Mouse (Mus musculus) urinary bladder, postnatal 36 days (tissue): ENCODE measurements around the gene Sptbn1.

Source experiments
- DNase-seq, 2 experiments: peaks; one replicate each; pipeline ENCODE4 v3.0.0; 2022; ENCODE audit warnings: low spot score in 2 of 2, mixed read lengths in 1 of 2

The Sptbn1 gene

GRCm38 (mm10) chr11:30171586-30172178 is 96.3 kb downstream of the Sptbn1 start:
- no peak for DNase-seq

DNA sequence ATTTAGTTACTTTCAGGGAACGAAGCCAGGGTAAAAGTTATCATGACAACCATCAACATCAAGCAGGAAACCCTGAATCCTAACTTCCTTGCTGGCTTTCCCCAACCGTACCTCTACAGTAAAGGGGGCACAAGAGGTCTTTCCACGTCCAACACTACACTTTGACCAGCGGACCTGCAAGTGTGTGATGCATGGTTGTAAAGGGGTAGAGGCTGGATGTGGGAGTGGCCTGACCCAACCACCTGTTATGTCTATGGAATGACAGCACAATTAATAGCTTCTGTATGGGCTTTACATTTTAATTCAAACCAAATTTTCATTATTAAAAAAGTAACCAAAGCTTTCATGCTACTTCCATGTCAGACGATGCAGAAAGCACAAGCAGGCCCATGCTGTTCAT is 96.8 kb downstream of the Sptbn1 start:
- DNase-seq = no peak

DNA sequence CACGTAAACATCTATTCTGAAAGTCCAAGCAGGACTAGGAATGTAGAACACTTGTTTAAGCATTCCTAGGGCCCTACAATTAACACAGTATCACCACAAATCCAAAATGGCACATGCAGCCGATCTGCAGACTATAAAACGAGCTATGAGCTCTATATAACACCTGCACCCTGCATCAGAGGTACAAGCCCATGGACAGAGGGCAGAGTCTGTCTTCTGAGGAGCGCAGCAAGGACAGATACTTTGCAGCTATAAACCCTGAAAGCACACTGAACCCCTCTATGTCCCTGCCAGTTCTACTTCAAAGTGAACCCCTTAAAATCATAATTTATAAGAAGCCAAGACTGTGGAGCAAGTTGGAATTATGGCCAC is 101.4 kb downstream of the Sptbn1 start:
- DNase-seq = no peak

GRCm38 (mm10) chr11:30165861-30166550 is 102.0 kb downstream of the Sptbn1 start:
- no peak for DNase-seq

GRCm38 (mm10) chr11:30164515-30165214 is 103.3 kb downstream of the Sptbn1 start:
- DNase-seq = no peak

- no peak for DNase-seq
These were observed 104.1 kb downstream of the Sptbn1 start for GRCm38 (mm10) chr11:30163870-30164269.

DNA sequence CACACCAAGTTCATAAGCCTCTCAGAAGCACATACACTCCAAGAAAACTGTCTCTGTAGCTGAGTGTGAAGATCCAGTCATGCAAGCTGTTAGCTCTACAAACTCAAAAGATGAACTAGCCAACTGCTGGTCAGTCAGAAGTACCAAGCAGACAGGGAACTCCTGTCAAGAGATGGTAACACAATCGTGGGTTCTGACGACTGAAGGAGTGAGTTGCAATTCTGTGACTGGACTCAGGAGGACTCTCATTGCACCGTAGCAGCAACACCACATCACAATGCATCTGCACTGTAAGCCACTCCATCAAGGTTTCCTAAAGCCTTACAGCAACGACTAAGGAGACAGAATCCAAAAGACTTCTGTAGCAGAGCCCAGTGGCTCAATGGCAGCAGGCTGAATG is 104.9 kb downstream of the Sptbn1 start:
- DNase-seq = no peak

GRCm38 (mm10) chr11:30161744-30162143 is 106.2 kb downstream of the Sptbn1 start:
- DNase-seq = no peak

DNA sequence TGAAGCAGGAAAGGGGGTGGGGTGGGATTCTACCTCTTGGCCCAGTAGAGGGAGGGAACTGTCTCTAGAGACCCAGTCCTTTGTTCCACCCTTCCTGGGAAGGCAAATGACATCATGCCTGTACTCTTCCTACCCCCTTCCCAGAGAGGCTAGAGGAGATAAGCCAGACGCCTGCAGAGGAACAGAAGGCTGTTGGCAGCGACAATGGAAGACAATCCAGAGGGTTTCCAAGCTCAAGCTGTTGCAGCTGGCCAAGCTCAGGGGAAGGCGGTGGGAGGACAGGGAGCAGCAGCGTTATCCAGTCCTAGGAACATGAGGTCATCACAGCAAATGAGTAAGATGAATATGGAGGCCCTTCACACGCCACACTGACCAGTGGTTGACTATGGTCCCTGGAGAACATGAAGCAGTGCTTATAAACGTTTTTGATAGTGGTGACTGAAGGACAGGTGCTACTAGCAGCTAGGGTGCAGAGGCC is 106.8 kb downstream of the Sptbn1 start:
- DNase-seq = peak; percentile 58 to 77

DNA sequence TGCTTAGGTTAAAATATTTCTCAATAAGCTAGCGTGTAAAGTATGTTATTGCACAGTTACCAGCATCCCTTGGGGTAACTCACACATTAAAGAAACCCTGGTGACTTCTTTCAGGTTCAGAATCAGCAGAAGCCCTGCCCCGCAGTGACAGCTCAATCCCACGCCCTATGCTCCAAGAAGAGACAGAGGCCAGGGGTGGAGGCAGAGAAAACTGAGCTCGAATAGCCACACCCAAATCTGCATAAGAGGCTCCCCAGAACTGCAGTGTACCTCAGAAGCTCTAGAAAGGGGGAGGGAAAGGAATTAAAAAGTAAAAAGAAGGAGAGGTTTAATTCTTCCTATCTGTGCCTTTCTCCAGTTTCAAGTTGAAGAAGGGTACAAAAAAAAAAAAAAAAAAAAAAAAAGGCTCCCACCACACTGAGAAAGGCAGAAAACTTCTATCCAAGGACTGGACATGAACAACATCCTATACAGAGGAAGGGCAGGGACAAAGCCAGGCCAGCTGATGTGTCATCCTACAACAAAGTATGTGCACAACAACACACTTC is 107.3 kb downstream of the Sptbn1 start:
- DNase-seq = no peak

GRCm38 (mm10) chr11:30159545-30160255 is 108.3 kb downstream of the Sptbn1 start:
- no peak for DNase-seq

DNA sequence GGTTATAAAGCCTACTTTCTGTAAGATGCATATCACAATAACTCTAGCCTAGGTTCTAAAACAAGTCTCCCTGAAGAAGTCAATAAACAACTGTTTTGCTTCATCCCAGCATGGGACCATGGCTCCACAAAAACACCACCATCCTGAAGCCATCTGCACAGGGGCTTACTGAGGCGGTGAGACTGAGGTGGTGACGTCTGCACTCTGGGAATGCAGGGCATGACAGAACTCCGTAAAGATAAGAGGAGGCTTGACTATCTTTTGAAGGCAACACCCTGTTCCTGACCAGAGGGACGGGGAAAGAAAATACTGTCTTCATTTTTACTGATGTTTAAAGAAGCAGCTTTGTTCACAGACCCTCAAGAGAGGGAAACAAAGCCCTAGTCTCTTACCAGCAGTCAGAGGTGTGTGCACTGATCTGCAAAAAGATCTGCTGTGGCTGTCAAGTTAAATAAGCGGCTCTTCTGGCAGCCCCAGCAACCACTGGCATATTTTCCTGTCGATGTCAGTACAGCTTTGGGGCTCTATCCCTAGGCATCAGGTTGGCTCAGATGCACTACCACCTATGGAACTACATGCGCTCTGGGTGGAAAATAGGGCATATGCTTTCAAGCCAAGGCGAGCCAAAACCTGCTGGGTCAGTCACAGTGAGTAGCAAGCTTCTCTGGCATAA is 109.8 kb downstream of the Sptbn1 start:
- no peak for DNase-seq

DNA sequence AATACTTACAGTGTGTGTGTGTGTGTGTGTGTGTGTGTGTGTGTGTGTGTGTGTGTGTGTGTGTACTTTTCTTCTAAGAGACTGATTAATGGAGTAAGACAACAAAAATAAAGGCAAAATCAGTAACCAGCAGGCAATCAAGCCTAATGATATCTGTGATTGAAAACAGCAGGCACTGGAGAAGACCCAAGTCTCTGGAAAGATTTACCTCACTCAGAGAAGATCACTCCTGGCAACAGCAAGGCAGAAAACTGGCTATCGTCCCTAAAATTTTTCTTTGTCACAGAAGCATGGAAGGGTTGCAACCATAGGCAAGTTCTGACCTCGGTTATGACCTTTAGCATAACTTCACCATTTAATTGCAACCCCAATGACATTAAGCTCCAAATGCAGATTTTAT is 112.1 kb downstream of the Sptbn1 start:
- no peak for DNase-seq

DNA sequence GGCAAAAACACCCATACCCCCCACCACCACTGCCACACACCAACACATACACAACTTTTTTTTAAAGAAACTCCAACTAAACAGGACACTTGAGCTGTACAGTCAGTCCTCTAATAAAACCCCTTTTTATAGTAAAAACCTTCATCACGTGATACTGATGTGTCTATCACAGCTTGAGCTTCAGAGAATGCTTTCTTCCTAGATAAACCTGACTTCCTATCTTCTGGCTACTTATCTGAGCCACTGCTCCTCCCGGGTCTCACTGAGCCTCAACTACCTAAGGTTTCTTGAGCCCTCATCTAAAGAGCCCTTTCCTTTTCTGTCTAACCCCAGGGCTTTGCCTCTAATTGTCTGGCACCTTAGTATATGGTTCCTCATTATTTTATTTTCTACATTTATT is 113.0 kb downstream of the Sptbn1 start:
- DNase-seq = no peak

- no peak for DNase-seq
These were observed 119.1 kb downstream of the Sptbn1 start for GRCm38 (mm10) chr11:30148888-30149287.

- no peak for DNase-seq
These were observed 119.6 kb downstream of the Sptbn1 start for GRCm38 (mm10) chr11:30148378-30148777.

DNA sequence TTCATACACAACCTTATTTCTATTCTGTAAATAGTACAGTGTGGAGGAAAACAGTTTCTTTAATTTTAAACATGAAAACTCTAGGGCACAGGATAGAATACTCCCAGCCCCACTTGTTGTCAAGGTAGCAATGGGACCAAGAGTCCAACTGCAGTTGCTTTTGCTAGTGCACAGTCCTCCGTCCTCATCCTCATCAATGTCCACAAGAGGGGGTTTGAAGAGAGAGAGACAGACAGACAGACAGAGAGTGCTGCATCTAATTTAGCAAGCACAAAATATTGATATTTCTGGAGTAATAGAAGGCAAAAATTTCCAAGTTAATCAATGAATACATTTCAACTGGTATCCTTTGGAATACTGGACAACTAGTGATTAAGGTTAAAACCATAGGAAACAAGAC is 120.1 kb downstream of the Sptbn1 start:
- DNase-seq = no peak

DNA sequence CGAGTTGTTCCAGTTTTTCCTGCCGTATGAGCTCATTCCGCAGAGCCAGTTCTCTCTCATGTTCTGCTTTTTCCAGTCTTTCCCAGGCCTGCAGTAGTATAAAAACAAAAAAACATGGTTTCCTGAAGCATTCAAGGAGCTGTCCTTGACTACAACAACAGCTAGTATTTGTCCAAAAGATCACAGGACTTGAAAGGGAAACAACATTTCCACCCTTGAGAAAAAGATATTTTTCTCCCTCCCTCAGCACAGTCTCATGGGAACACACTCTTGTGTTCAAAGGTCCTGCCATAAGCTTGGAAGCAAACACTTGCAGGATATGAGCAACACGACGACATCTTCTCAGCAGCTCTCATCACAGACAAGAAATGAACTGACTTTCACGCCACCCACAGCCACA is 124.9 kb downstream of the Sptbn1 start:
- DNase-seq = peak in 1 of 2 experiments; percentile 37

GRCm38 (mm10) chr11:30139165-30139826 is 128.7 kb downstream of the Sptbn1 start:
- DNase-seq = no peak

DNA sequence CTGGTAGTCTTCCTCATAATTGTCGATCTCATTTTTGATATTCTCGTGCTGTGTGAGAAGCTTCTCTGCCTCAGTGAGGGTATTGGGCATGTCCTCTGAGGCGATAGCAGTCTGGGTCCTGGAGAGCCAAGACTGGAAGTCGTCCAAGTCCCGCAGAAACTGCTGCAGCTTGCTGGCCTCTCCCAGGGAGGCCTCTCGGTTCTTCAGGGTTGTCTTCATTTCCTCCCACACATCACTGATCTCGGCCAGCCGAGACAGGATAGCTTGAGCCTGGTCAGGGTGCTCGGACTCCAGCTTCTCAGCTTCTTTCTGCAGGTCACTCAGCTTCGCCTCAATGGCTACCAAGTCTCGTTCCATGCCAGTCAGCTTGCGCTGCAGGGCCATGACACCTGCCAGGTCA is 130.9 kb downstream of the Sptbn1 start:
- no peak for DNase-seq

DNA sequence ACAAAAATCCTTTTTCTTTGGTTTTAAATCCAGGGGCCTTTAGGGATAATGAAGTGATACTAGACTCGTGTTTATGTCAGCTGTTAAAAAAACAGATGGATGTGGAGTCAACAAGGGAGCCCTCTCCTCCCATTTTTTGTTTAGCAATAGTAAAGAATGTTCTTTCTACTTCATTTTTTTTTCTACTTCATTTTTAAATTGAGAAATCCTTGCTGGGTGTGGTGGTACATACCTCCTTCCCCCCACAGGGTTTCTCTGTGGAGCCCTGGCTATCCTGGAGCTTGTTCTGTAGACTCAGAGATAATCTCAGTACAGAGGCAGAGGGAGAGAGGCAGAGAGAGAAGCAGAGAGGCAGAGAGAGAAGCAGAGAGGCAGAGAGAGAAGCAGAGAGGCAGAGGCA is 133.9 kb downstream of the Sptbn1 start:
- no peak for DNase-seq
